Comparison of ENCODE assay signal across 7 mouse cellular contexts in genomic region chr3:87859813-87860212, GRCm38 (mm10). TPM values are rescaled to one million over a fixed set of nuclear protein-coding genes. Genes with fewer than 3 reads are reported as not detected.
A peak's percentile ranks its signal among the peaks of the same experiment; 100 is the strongest.
DNase-seq lines count a peak whose midpoint lies in the region; ATAC-seq and TF ChIP-seq lines count a peak whose summit lies in the region.

No protein-coding gene starts in this region.

- ATAC-seq in embryonic facial prominence, embryonic 11.5 days (replicated peaks; ENCODE audit: insufficient number of reproducible peaks, low FRiP score, low TSS enrichment, low read depth): no peak
- ATAC-seq in heart, postnatal 0 days (ENCODE audit: insufficient read depth, low read depth): peak; percentile 27; the same call in 1 of the 2 replicates
- peak; percentile 36; the same call in 1 of the 2 replicates for ATAC-seq in lung, embryonic 14.5 days (ENCODE audit: insufficient read depth)

- H3K4me1 ChIP-seq in embryonic facial prominence, embryonic 11.5 days (ENCODE audit: control insufficient read depth, insufficient read depth, low read length): no peaks in the 10 kb centered on the region
- H3K4me1 ChIP-seq in heart, postnatal 0 days (ENCODE audit: control insufficient read depth, insufficient read depth): no peaks in the 10 kb centered on the region
- no peaks in the 10 kb centered on the region for H3K4me1 ChIP-seq in lung, embryonic 14.5 days (ENCODE audit: insufficient read depth)

- no peaks in the 10 kb centered on the region for H3K9me3 ChIP-seq in embryonic facial prominence, embryonic 11.5 days (replicated peaks; ENCODE audit: control insufficient read depth, low read length)
- H3K9me3 ChIP-seq in heart, postnatal 0 days (replicated peaks; ENCODE audit: control insufficient read depth, low read length): no peaks in the 10 kb centered on the region
- no peaks in the 10 kb centered on the region for H3K9me3 ChIP-seq in lung, embryonic 14.5 days (ENCODE audit: low read depth, low read length)

- no peak overlapping the region for H3K4me3 ChIP-seq in embryonic facial prominence, embryonic 11.5 days (ENCODE audit: low read depth, low read length)
- no peak overlapping the region for H3K4me3 ChIP-seq in heart, postnatal 0 days (ENCODE audit: low read depth, low read length)
- H3K4me3 ChIP-seq in lung, embryonic 14.5 days (ENCODE audit: low read depth, low read length): no peak overlapping the region

- 31% methylated on average over 3 of the region's 3 CpGs for WGBS in embryonic facial prominence, embryonic 11.5 days
- WGBS in heart, postnatal 0 days: 23% methylated on average over 3 of the region's 3 CpGs
- WGBS in lung, embryonic 14.5 days: 27% methylated on average over 3 of the region's 3 CpGs

- TF ChIP-seq CTCF in heart, postnatal 0 days (IDR thresholded peaks at IDR 0.05; ENCODE audit: low read depth): peak; percentile 83
- TF ChIP-seq CTCF in lung, embryonic 14.5 days (IDR thresholded peaks at IDR 0.05; ENCODE audit: low read depth): peak; percentile 86

- H3K27me3 ChIP-seq in embryonic facial prominence, embryonic 11.5 days (ENCODE audit: control insufficient read depth, insufficient read depth, low read length): no peaks in the 10 kb centered on the region
- no peaks in the 10 kb centered on the region for H3K27me3 ChIP-seq in heart, postnatal 0 days (ENCODE audit: control insufficient read depth, insufficient read depth, low read length)
- H3K27me3 ChIP-seq in lung, embryonic 14.5 days (ENCODE audit: insufficient read depth, low read length): no peaks in the 10 kb centered on the region

- DNase-seq in ES-CJ7 (ENCODE audit: low read depth, low spot score): peak; percentile 76
- peak; percentile 47 for DNase-seq in adrenal gland, adult 8-10 months
- peak; percentile 83 for DNase-seq in embryonic facial prominence, embryonic 11.5 days (ENCODE audit: low spot score)
- DNase-seq in heart, postnatal 0 days (ENCODE audit: low spot score): peak; percentile 69
- DNase-seq in kidney, postnatal 4 days: peak; percentile 68 to 78
- peak; percentile 84 for DNase-seq in lung, embryonic 14.5 days
- peak; percentile 80 for DNase-seq in retina, postnatal 1 day

- TF ChIP-seq EP300 in heart, postnatal 0 days (IDR thresholded peaks at IDR 0.05; ENCODE audit: low read depth): no peak

- no peak overlapping the region for H3K4me2 ChIP-seq in embryonic facial prominence, embryonic 11.5 days (ENCODE audit: low read depth, low read length)
- no peak overlapping the region for H3K4me2 ChIP-seq in heart, postnatal 0 days (ENCODE audit: low read depth, low read length)
- H3K4me2 ChIP-seq in lung, embryonic 14.5 days: no peak overlapping the region

- H3K36me3 ChIP-seq in embryonic facial prominence, embryonic 11.5 days (replicated peaks; ENCODE audit: control insufficient read depth, insufficient read depth, low read depth, low read length): peaks cover 2% of the 10 kb centered on the region; the same call in 1 of the 2 replicates
- peaks cover 55% of the 10 kb centered on the region for H3K36me3 ChIP-seq in heart, postnatal 0 days (replicated peaks; ENCODE audit: control insufficient read depth, insufficient read depth, low read length)
- H3K36me3 ChIP-seq in lung, embryonic 14.5 days (ENCODE audit: insufficient read depth): peaks cover 76% of the 10 kb centered on the region

- no peak overlapping the region for H3K27ac ChIP-seq in embryonic facial prominence, embryonic 11.5 days (replicated peaks; ENCODE audit: low read depth, low read length)
- no peak overlapping the region for H3K27ac ChIP-seq in heart, postnatal 0 days (ENCODE audit: low read depth)
- no peak overlapping the region for H3K27ac ChIP-seq in lung, embryonic 14.5 days (ENCODE audit: low read depth)

- no peak overlapping the region for H3K9ac ChIP-seq in embryonic facial prominence, embryonic 11.5 days (replicated peaks; ENCODE audit: low read length)
- no peak overlapping the region for H3K9ac ChIP-seq in heart, postnatal 0 days (replicated peaks; ENCODE audit: low read depth, low read length)
- H3K9ac ChIP-seq in lung, embryonic 14.5 days: no peak overlapping the region

RNA-seq across cellular contexts. Expression of gene Sh2d2a, which starts 13.3 kb away (rescaled TPM):
- total RNA-seq in adrenal gland, adult 8-10 months (2022): under 1 TPM; 0.20 to 0.62 (median 0.32) TPM
- not detected in 2 replicates for polyA plus RNA-seq in embryonic facial prominence, embryonic 11.5 days (2014; fragmentation: Nextera tagmentation; extraction: Ambion mirVana)
- total RNA-seq in heart, postnatal 0 days (2014; rRNA removed; ENCODE audit: low replicate concordance): 1.7 TPM in 1 of 2 replicates, not detected in the other
- 0.08 and 0.10 TPM in 2 replicates for polyA plus RNA-seq in heart, postnatal 0 days (2015; fragmentation: Nextera tagmentation; extraction: Ambion mirVana)
- 0.09 TPM in 2 replicates for polyA plus RNA-seq in lung, embryonic 14.5 days (2014; fragmentation: Nextera tagmentation; extraction: Ambion mirVana)

RNA-seq across cellular contexts. Expression of gene Prcc, which starts 25.6 kb away (rescaled TPM):
- 10 to 100 TPM; 47.5 to 49.4 (median 48.7) TPM for total RNA-seq in adrenal gland, adult 8-10 months (2022)
- polyA plus RNA-seq in embryonic facial prominence, embryonic 11.5 days (2014; fragmentation: Nextera tagmentation; extraction: Ambion mirVana): 21.5 and 21.7 TPM in 2 replicates
- total RNA-seq in heart, postnatal 0 days (2014; rRNA removed; ENCODE audit: low replicate concordance): 55.6 and 68.6 TPM in 2 replicates
- polyA plus RNA-seq in heart, postnatal 0 days (2015; fragmentation: Nextera tagmentation; extraction: Ambion mirVana): 10.0 and 12.1 TPM in 2 replicates
- 13.4 and 14.2 TPM in 2 replicates for polyA plus RNA-seq in lung, embryonic 14.5 days (2014; fragmentation: Nextera tagmentation; extraction: Ambion mirVana)

RNA-seq across cellular contexts. Expression of gene Pear1, which starts 35.7 kb away (rescaled TPM):
- 10 to 100 TPM; 26.0 to 35.9 (median 29.7) TPM for total RNA-seq in adrenal gland, adult 8-10 months (2022)
- polyA plus RNA-seq in embryonic facial prominence, embryonic 11.5 days (2014; fragmentation: Nextera tagmentation; extraction: Ambion mirVana): 4.4 and 7.7 TPM in 2 replicates
- total RNA-seq in heart, postnatal 0 days (2014; rRNA removed; ENCODE audit: low replicate concordance): 42.7 and 69.9 TPM in 2 replicates
- 10.3 and 10.8 TPM in 2 replicates for polyA plus RNA-seq in heart, postnatal 0 days (2015; fragmentation: Nextera tagmentation; extraction: Ambion mirVana)
- 30.2 and 31.7 TPM in 2 replicates for polyA plus RNA-seq in lung, embryonic 14.5 days (2014; fragmentation: Nextera tagmentation; extraction: Ambion mirVana)

RNA-seq across cellular contexts. Expression of gene Hdgf, which starts 46.3 kb away (rescaled TPM):
- 100 to 1,000 TPM; 163 to 180 (median 172) TPM for total RNA-seq in adrenal gland, adult 8-10 months (2022)
- 269 and 289 TPM in 2 replicates for polyA plus RNA-seq in embryonic facial prominence, embryonic 11.5 days (2014; fragmentation: Nextera tagmentation; extraction: Ambion mirVana)
- 62.1 and 79.7 TPM in 2 replicates for total RNA-seq in heart, postnatal 0 days (2014; rRNA removed; ENCODE audit: low replicate concordance)
- 81.0 and 83.8 TPM in 2 replicates for polyA plus RNA-seq in heart, postnatal 0 days (2015; fragmentation: Nextera tagmentation; extraction: Ambion mirVana)
- 287 and 288 TPM in 2 replicates for polyA plus RNA-seq in lung, embryonic 14.5 days (2014; fragmentation: Nextera tagmentation; extraction: Ambion mirVana)

RNA-seq across cellular contexts. Expression of gene Mrpl24, which starts 59.5 kb away (rescaled TPM):
- total RNA-seq in adrenal gland, adult 8-10 months (2022): 100 to 1,000 TPM; 121 to 146 (median 131) TPM
- 73.6 and 79.3 TPM in 2 replicates for polyA plus RNA-seq in embryonic facial prominence, embryonic 11.5 days (2014; fragmentation: Nextera tagmentation; extraction: Ambion mirVana)
- total RNA-seq in heart, postnatal 0 days (2014; rRNA removed; ENCODE audit: low replicate concordance): 53.9 and 57.1 TPM in 2 replicates
- 62.3 and 67.2 TPM in 2 replicates for polyA plus RNA-seq in heart, postnatal 0 days (2015; fragmentation: Nextera tagmentation; extraction: Ambion mirVana)
- 64.8 and 65.5 TPM in 2 replicates for polyA plus RNA-seq in lung, embryonic 14.5 days (2014; fragmentation: Nextera tagmentation; extraction: Ambion mirVana)
